Mouse (Mus musculus): ENCODE measurements at regions not wholly inside any gene's neighbourhood (a gene's known extent, or its start where the extent isn't known, plus 50 kb on each side); places are given as distances from the start of the nearest gene placed in this dataset.

GRCm38 (mm10) chr8:30439423-30439822 lies 2989.1 kb upstream of the 5930422O12Rik start:
- 70% methylated on average over 2 of the region's 2 CpGs for WGBS
- Histone ChIP-seq H3K4me1 (ENCODE audit: control insufficient read depth, insufficient read depth, low read length) (no peaks in the 10 kb centered on the region), H3K36me3 (ENCODE audit: control insufficient read depth, insufficient read depth, low read length) (no peaks in the 10 kb centered on the region), H3K27ac (ENCODE audit: low read length) (no peak overlapping the region), H3K9me3 (ENCODE audit: control insufficient read depth, low read depth, low read length) (no peaks in the 10 kb centered on the region), H3K9ac (replicated peaks; ENCODE audit: low read depth, low read length) (no peak overlapping the region), H3K27me3 (ENCODE audit: control insufficient read depth, insufficient read depth, low read length) (no peaks in the 10 kb centered on the region), H3K4me3 (ENCODE audit: low read depth, low read length) (no peak overlapping the region), H3K4me2 (replicated peaks; ENCODE audit: low read depth, low read length) (no peak overlapping the region)
- no peak for ATAC-seq (ENCODE audit: insufficient number of reproducible peaks, insufficient read depth, low FRiP score, low read depth)

GRCm38 (mm10) chr8:30441821-30442220 lies 2986.7 kb upstream of the 5930422O12Rik start:
- no peak for ATAC-seq (ENCODE audit: insufficient number of reproducible peaks, insufficient read depth, low FRiP score, low read depth)
- no peaks in the 10 kb centered on the region for H3K9me3 ChIP-seq (ENCODE audit: control insufficient read depth, low read depth, low read length)
- H3K4me3 ChIP-seq (ENCODE audit: low read depth, low read length), result no peak overlapping the region
- no peak overlapping the region for H3K9ac ChIP-seq (replicated peaks; ENCODE audit: low read depth, low read length)
- no peaks in the 10 kb centered on the region for H3K4me1 ChIP-seq (ENCODE audit: control insufficient read depth, insufficient read depth, low read length)
- H3K36me3 ChIP-seq (ENCODE audit: control insufficient read depth, insufficient read depth, low read length), result no peaks in the 10 kb centered on the region
- WGBS, result 80% methylated on average over 1 of the region's 1 CpGs
- no peak overlapping the region for H3K27ac ChIP-seq (ENCODE audit: low read length)
- no peaks in the 10 kb centered on the region for H3K27me3 ChIP-seq (ENCODE audit: control insufficient read depth, insufficient read depth, low read length)
- no peak overlapping the region for H3K4me2 ChIP-seq (replicated peaks; ENCODE audit: low read depth, low read length)

- no peaks in the 10 kb centered on the region for H3K27me3 ChIP-seq (ENCODE audit: control insufficient read depth, insufficient read depth, low read length)
- H3K9ac ChIP-seq (replicated peaks; ENCODE audit: low read depth, low read length), result no peak overlapping the region
- H3K27ac ChIP-seq (ENCODE audit: low read length), result no peak overlapping the region
- no peak for ATAC-seq (ENCODE audit: insufficient number of reproducible peaks, insufficient read depth, low FRiP score, low read depth)
- H3K36me3 ChIP-seq (ENCODE audit: control insufficient read depth, insufficient read depth, low read length), result no peaks in the 10 kb centered on the region
- no peaks in the 10 kb centered on the region for H3K9me3 ChIP-seq (ENCODE audit: control insufficient read depth, low read depth, low read length)
- no peaks in the 10 kb centered on the region for H3K4me1 ChIP-seq (ENCODE audit: control insufficient read depth, insufficient read depth, low read length)
- no peak overlapping the region for H3K4me2 ChIP-seq (replicated peaks; ENCODE audit: low read depth, low read length)
- H3K4me3 ChIP-seq (ENCODE audit: low read depth, low read length), result no peak overlapping the region
- 69% methylated on average over 2 of the region's 2 CpGs for WGBS
Measured at GRCm38 (mm10) chr8:30443874-30444273, 2984.6 kb upstream of the 5930422O12Rik start.

GRCm38 (mm10) chr8:30444274-30444673 lies 2984.2 kb upstream of the 5930422O12Rik start:
- Histone ChIP-seq H3K4me2 (replicated peaks; ENCODE audit: low read depth, low read length) (no peak overlapping the region), H3K27me3 (ENCODE audit: control insufficient read depth, insufficient read depth, low read length) (no peaks in the 10 kb centered on the region), H3K9me3 (ENCODE audit: control insufficient read depth, low read depth, low read length) (no peaks in the 10 kb centered on the region), H3K4me3 (ENCODE audit: low read depth, low read length) (no peak overlapping the region), H3K36me3 (ENCODE audit: control insufficient read depth, insufficient read depth, low read length) (no peaks in the 10 kb centered on the region), H3K4me1 (ENCODE audit: control insufficient read depth, insufficient read depth, low read length) (no peaks in the 10 kb centered on the region), H3K27ac (ENCODE audit: low read length) (no peak overlapping the region), H3K9ac (replicated peaks; ENCODE audit: low read depth, low read length) (no peak overlapping the region)
- 69% methylated on average over 4 of the region's 4 CpGs for WGBS
- no peak for ATAC-seq (ENCODE audit: insufficient number of reproducible peaks, insufficient read depth, low FRiP score, low read depth)

GRCm38 (mm10) chr8:30458136-30458535 lies 2970.4 kb upstream of the 5930422O12Rik start:
- Histone ChIP-seq H3K27me3 (ENCODE audit: control insufficient read depth, insufficient read depth, low read length) (no peaks in the 10 kb centered on the region), H3K9me3 (ENCODE audit: control insufficient read depth, low read depth, low read length) (no peaks in the 10 kb centered on the region), H3K4me3 (ENCODE audit: low read depth, low read length) (no peak overlapping the region), H3K9ac (replicated peaks; ENCODE audit: low read depth, low read length) (no peak overlapping the region), H3K4me1 (ENCODE audit: control insufficient read depth, insufficient read depth, low read length) (no peaks in the 10 kb centered on the region), H3K27ac (ENCODE audit: low read length) (no peak overlapping the region), H3K36me3 (ENCODE audit: control insufficient read depth, insufficient read depth, low read length) (no peaks in the 10 kb centered on the region), H3K4me2 (replicated peaks; ENCODE audit: low read depth, low read length) (no peak overlapping the region)
- no peak for ATAC-seq (ENCODE audit: insufficient number of reproducible peaks, insufficient read depth, low FRiP score, low read depth)
- WGBS, result 20% methylated on average over 4 of the region's 4 CpGs

GRCm38 (mm10) chr8:30482956-30483355 lies 2945.6 kb upstream of the 5930422O12Rik start:
- 74% methylated on average over 3 of the region's 3 CpGs for WGBS
- H3K27me3 ChIP-seq (ENCODE audit: control insufficient read depth, insufficient read depth, low read length), result no peaks in the 10 kb centered on the region
- no peaks in the 10 kb centered on the region for H3K4me1 ChIP-seq (ENCODE audit: control insufficient read depth, insufficient read depth, low read length)
- no peak overlapping the region for H3K9ac ChIP-seq (replicated peaks; ENCODE audit: low read depth, low read length)
- H3K9me3 ChIP-seq (ENCODE audit: control insufficient read depth, low read depth, low read length), result no peaks in the 10 kb centered on the region; the same call in 1 of the 2 replicates
- H3K36me3 ChIP-seq (ENCODE audit: control insufficient read depth, insufficient read depth, low read length), result no peaks in the 10 kb centered on the region
- ATAC-seq (ENCODE audit: insufficient number of reproducible peaks, insufficient read depth, low FRiP score, low read depth), result no peak
- H3K4me3 ChIP-seq (ENCODE audit: low read depth, low read length), result no peak overlapping the region
- no peak overlapping the region for H3K4me2 ChIP-seq (replicated peaks; ENCODE audit: low read depth, low read length)
- no peak overlapping the region for H3K27ac ChIP-seq (ENCODE audit: low read length)

- H3K36me3 ChIP-seq (ENCODE audit: control insufficient read depth, insufficient read depth, low read length), result no peaks in the 10 kb centered on the region
- ATAC-seq (ENCODE audit: insufficient number of reproducible peaks, insufficient read depth, low FRiP score, low read depth), result no peak
- no peak overlapping the region for H3K27ac ChIP-seq (ENCODE audit: low read length)
- H3K4me3 ChIP-seq (ENCODE audit: low read depth, low read length), result no peak overlapping the region
- H3K9me3 ChIP-seq (ENCODE audit: control insufficient read depth, low read depth, low read length), result no peaks in the 10 kb centered on the region
- 83% methylated on average over 6 of the region's 6 CpGs for WGBS
- no peaks in the 10 kb centered on the region for H3K4me1 ChIP-seq (ENCODE audit: control insufficient read depth, insufficient read depth, low read length)
- H3K4me2 ChIP-seq (replicated peaks; ENCODE audit: low read depth, low read length), result no peak overlapping the region
- no peak overlapping the region for H3K9ac ChIP-seq (replicated peaks; ENCODE audit: low read depth, low read length)
- H3K27me3 ChIP-seq (ENCODE audit: control insufficient read depth, insufficient read depth, low read length), result no peaks in the 10 kb centered on the region
Measured at GRCm38 (mm10) chr8:30494851-30495355, 2933.6 kb upstream of the 5930422O12Rik start.

GRCm38 (mm10) chr8:30502164-30502563 lies 2926.3 kb upstream of the 5930422O12Rik start:
- H3K27me3 ChIP-seq (ENCODE audit: control insufficient read depth, insufficient read depth, low read length), result no peaks in the 10 kb centered on the region
- no peak overlapping the region for H3K27ac ChIP-seq (ENCODE audit: low read length)
- no peak overlapping the region for H3K9ac ChIP-seq (replicated peaks; ENCODE audit: low read depth, low read length)
- no peak overlapping the region for H3K4me3 ChIP-seq (ENCODE audit: low read depth, low read length)
- no peaks in the 10 kb centered on the region for H3K36me3 ChIP-seq (ENCODE audit: control insufficient read depth, insufficient read depth, low read length)
- WGBS, result 79% methylated on average over 2 of the region's 2 CpGs
- no peaks in the 10 kb centered on the region for H3K9me3 ChIP-seq (ENCODE audit: control insufficient read depth, low read depth, low read length)
- ATAC-seq (ENCODE audit: insufficient number of reproducible peaks, insufficient read depth, low FRiP score, low read depth), result no peak
- no peaks in the 10 kb centered on the region for H3K4me1 ChIP-seq (ENCODE audit: control insufficient read depth, insufficient read depth, low read length)
- no peak overlapping the region for H3K4me2 ChIP-seq (replicated peaks; ENCODE audit: low read depth, low read length)

- H3K4me3 ChIP-seq (ENCODE audit: low read depth, low read length), result no peak overlapping the region
- H3K27ac ChIP-seq (ENCODE audit: low read length), result no peak overlapping the region
- no peaks in the 10 kb centered on the region for H3K27me3 ChIP-seq (ENCODE audit: control insufficient read depth, insufficient read depth, low read length)
- H3K9ac ChIP-seq (replicated peaks; ENCODE audit: low read depth, low read length), result no peak overlapping the region
- ATAC-seq (ENCODE audit: insufficient number of reproducible peaks, insufficient read depth, low FRiP score, low read depth), result no peak
- H3K4me1 ChIP-seq (ENCODE audit: control insufficient read depth, insufficient read depth, low read length), result no peaks in the 10 kb centered on the region
- no peak overlapping the region for H3K4me2 ChIP-seq (replicated peaks; ENCODE audit: low read depth, low read length)
- WGBS, result 86% methylated on average over 2 of the region's 2 CpGs
- H3K9me3 ChIP-seq (ENCODE audit: control insufficient read depth, low read depth, low read length), result no peaks in the 10 kb centered on the region
- H3K36me3 ChIP-seq (ENCODE audit: control insufficient read depth, insufficient read depth, low read length), result no peaks in the 10 kb centered on the region
Measured at GRCm38 (mm10) chr8:30511358-30511757, 2917.2 kb upstream of the 5930422O12Rik start.

All from stomach, embryonic 14.5 days (tissue).